In the genomic region with DNA sequence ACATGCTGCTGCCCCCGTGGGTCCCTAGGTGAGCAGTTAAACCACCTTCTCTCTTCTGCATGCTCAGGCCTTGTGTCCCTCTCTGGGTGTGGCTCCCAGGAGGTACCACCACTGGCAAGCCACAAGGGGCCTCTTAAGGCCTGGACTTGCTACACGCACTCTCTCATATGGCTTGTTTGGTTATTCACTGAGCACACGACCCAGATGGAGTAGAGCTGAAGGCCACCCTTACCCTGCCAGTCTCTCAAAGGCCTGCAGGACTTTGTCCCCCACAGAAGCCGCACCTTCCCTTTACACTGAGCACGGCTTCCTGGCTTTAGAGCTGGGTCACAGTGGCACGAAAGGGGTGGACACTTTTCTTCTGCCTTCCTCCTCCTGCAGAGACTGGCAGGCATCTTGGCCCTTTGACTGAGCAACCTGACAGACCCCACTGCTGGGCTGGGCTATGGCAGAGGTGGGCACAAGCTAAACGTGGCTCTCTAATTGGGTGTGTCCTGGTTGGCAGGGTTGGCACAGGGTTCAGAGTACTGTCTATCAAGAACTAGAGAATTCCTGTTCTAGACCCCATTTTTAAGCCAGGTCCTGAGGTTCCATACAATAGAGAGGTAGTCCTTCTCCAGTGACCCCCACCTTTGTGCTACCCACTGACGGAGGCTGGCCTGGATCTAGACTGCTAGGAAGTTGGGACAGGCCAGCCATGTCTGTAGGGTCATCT, we compare ENCODE assay signal across 11 mouse cellular contexts. TPM values are rescaled to one million over a fixed set of nuclear protein-coding genes. Genes with fewer than 3 reads are reported as not detected.
DNase-seq lines count a peak whose midpoint lies in the region; ATAC-seq and TF ChIP-seq lines count a peak whose summit lies in the region.
"Had no signal": no experiment of that assay in that cellular context is flagged by ENCODE, and none has a peak within 500 bp of the region (broad histone marks: within the 10 kb centered on the region; RNA-seq: fewer than 3 reads in every experiment).

No protein-coding gene starts in this region.

- H3K36me3 ChIP-seq in heart, embryonic 11.5 days (ENCODE audit: control insufficient read depth, insufficient read depth, low read length): no peaks in the 10 kb centered on the region
- H3K36me3 ChIP-seq in lung, postnatal 0 days (ENCODE audit: insufficient read depth, low read length): no peaks in the 10 kb centered on the region
- H3K36me3 ChIP-seq in stomach, embryonic 14.5 days (ENCODE audit: control insufficient read depth, insufficient read depth, low read length): no peaks in the 10 kb centered on the region
- H3K36me3 ChIP-seq in midbrain, embryonic 13.5 days: no peaks in the 10 kb centered on the region

- 71% methylated on average over 8 of the region's 8 CpGs for WGBS in heart, embryonic 11.5 days (ENCODE audit: insufficient replicate concordance)
- 62% methylated on average over 8 of the region's 8 CpGs for WGBS in lung, postnatal 0 days
- 73% methylated on average over 8 of the region's 8 CpGs for WGBS in stomach, embryonic 14.5 days
- 78% methylated on average over 8 of the region's 8 CpGs for WGBS in midbrain, embryonic 13.5 days

- no peak overlapping the region for H3K4me2 ChIP-seq in heart, embryonic 11.5 days
- peak overlapping the region; percentile 42 for H3K4me2 ChIP-seq in lung, postnatal 0 days (replicated peaks; ENCODE audit: low read depth, low read length)
- H3K4me2 ChIP-seq in stomach, embryonic 14.5 days (replicated peaks; ENCODE audit: low read depth, low read length): peak overlapping the region; percentile 22
- no peak overlapping the region for H3K4me2 ChIP-seq in midbrain, embryonic 13.5 days (replicated peaks)

- no peak for TF ChIP-seq EP300 in lung, postnatal 0 days (IDR thresholded peaks at IDR 0.05)

- H3K27me3 ChIP-seq in heart, embryonic 11.5 days (ENCODE audit: control insufficient read depth, insufficient read depth, low read length): peaks cover 11% of the 10 kb centered on the region; the same call in 1 of the 2 replicates
- H3K27me3 ChIP-seq in lung, postnatal 0 days (replicated peaks; ENCODE audit: insufficient read depth, low read length): no peaks in the 10 kb centered on the region
- H3K27me3 ChIP-seq in stomach, embryonic 14.5 days (ENCODE audit: control insufficient read depth, insufficient read depth, low read length): no peaks in the 10 kb centered on the region
- H3K27me3 ChIP-seq in midbrain, embryonic 13.5 days: peaks cover 13% of the 10 kb centered on the region; the same call in 1 of the 2 replicates

- peaks cover 43% of the 10 kb centered on the region for H3K4me1 ChIP-seq in heart, embryonic 11.5 days (ENCODE audit: control insufficient read depth, insufficient read depth, low read length)
- H3K4me1 ChIP-seq in lung, postnatal 0 days (ENCODE audit: insufficient read depth, low read depth, low read length): peaks cover 8% of the 10 kb centered on the region; the same call in 1 of the 2 replicates
- peaks cover 25% of the 10 kb centered on the region for H3K4me1 ChIP-seq in stomach, embryonic 14.5 days (ENCODE audit: control insufficient read depth, insufficient read depth, low read length)
- 0 out of 2 replicates have a peak, but pooled peaks cover 2% of the 10 kb centered on the region for H3K4me1 ChIP-seq in midbrain, embryonic 13.5 days (replicated peaks)

- H3K9ac ChIP-seq in heart, embryonic 11.5 days (ENCODE audit: low read depth, low read length): no peak overlapping the region
- H3K9ac ChIP-seq in lung, postnatal 0 days (replicated peaks; ENCODE audit: low read depth): no peak overlapping the region
- 0 out of 2 replicates have a peak overlapping the region, but pooled peaks have one; percentile 0 for H3K9ac ChIP-seq in stomach, embryonic 14.5 days (replicated peaks; ENCODE audit: low read depth, low read length)
- no peak overlapping the region for H3K9ac ChIP-seq in midbrain, embryonic 13.5 days (replicated peaks)

- H3K27ac ChIP-seq in heart, embryonic 11.5 days (ENCODE audit: low read depth, low read length): peak overlapping the region; percentile 2; the same call in 1 of the 2 replicates
- peak overlapping the region; percentile 38 for H3K27ac ChIP-seq in lung, postnatal 0 days (ENCODE audit: low read length)
- H3K27ac ChIP-seq in stomach, embryonic 14.5 days (ENCODE audit: low read length): peak overlapping the region; percentile 62
- H3K27ac ChIP-seq in midbrain, embryonic 13.5 days: no peak overlapping the region

- intact Hi-C loops in heart, postnatal 36 days (cut with DNase I): no loop called here

- H3K4me3 ChIP-seq in heart, embryonic 11.5 days (ENCODE audit: low read depth, low read length): no peak overlapping the region
- no peak overlapping the region for H3K4me3 ChIP-seq in lung, postnatal 0 days (ENCODE audit: low read depth, low read length)
- H3K4me3 ChIP-seq in stomach, embryonic 14.5 days (ENCODE audit: low read depth, low read length): no peak overlapping the region
- H3K4me3 ChIP-seq in midbrain, embryonic 13.5 days (replicated peaks): no peak overlapping the region
- H3K4me3 ChIP-seq: myocyte had no signal

- ATAC-seq in heart, embryonic 11.5 days (replicated peaks; ENCODE audit: insufficient number of reproducible peaks, low FRiP score, low TSS enrichment): no peak
- no peak for ATAC-seq in lung, postnatal 0 days
- ATAC-seq in stomach, embryonic 14.5 days (ENCODE audit: insufficient number of reproducible peaks, insufficient read depth, low FRiP score, low read depth): peak; percentile 31; the same call in 1 of the 2 replicates
- no peak for ATAC-seq in midbrain, embryonic 13.5 days

- DNase-seq in heart, postnatal 36 days: no peak
- no peak for DNase-seq in lung, postnatal 0 days (ENCODE audit: low spot score)
- no peak for DNase-seq in lung, postnatal 14 days
- peak; percentile 15 for DNase-seq in kidney, postnatal 14 days
- no peak for DNase-seq in cerebellum, adult 9-11 months
- DNase-seq: left cerebral cortex, postnatal 4 days; right cerebral cortex, postnatal 25 days had no signal

- no peak for TF ChIP-seq CTCF in lung, postnatal 0 days (IDR thresholded peaks at IDR 0.05)

- H3K9me3 ChIP-seq in heart, embryonic 11.5 days (replicated peaks; ENCODE audit: control insufficient read depth, low read length): no peaks in the 10 kb centered on the region
- H3K9me3 ChIP-seq in lung, postnatal 0 days (ENCODE audit: low read length): no peaks in the 10 kb centered on the region
- H3K9me3 ChIP-seq in stomach, embryonic 14.5 days (ENCODE audit: control insufficient read depth, low read depth, low read length): no peaks in the 10 kb centered on the region
- no peaks in the 10 kb centered on the region for H3K9me3 ChIP-seq in midbrain, embryonic 13.5 days

RNA-seq across cellular contexts. Expression of a gene that starts 2.8 kb away (rescaled TPM):
- polyA plus RNA-seq in heart, embryonic 11.5 days (2014; fragmentation: Nextera tagmentation; extraction: Ambion mirVana): 1.9 and 2.6 TPM in 2 replicates
- total RNA-seq in heart, postnatal 36 days (2021): 1 to 10 TPM; 3.6 to 3.9 TPM
- polyA plus RNA-seq in lung, postnatal 0 days (2015; fragmentation: Nextera tagmentation; extraction: Ambion mirVana): 12.7 and 15.9 TPM in 2 replicates
- polyA plus RNA-seq in stomach, embryonic 14.5 days (2014; fragmentation: Nextera tagmentation; extraction: Ambion mirVana): 10.9 and 13.5 TPM in 2 replicates
- polyA plus RNA-seq in midbrain, embryonic 13.5 days (2015; fragmentation: Nextera tagmentation; extraction: Ambion mirVana): 0.67 and 0.85 TPM in 2 replicates

RNA-seq across cellular contexts. Expression of a gene that starts 27.2 kb away (rescaled TPM):
- polyA plus RNA-seq in heart, embryonic 11.5 days (2014; fragmentation: Nextera tagmentation; extraction: Ambion mirVana): 60.6 and 61.9 TPM in 2 replicates
- 10 to 100 TPM; 29.2 to 31.2 TPM for total RNA-seq in heart, postnatal 36 days (2021)
- polyA plus RNA-seq in lung, postnatal 0 days (2015; fragmentation: Nextera tagmentation; extraction: Ambion mirVana): 29.1 and 33.6 TPM in 2 replicates
- 74.2 and 84.8 TPM in 2 replicates for polyA plus RNA-seq in stomach, embryonic 14.5 days (2014; fragmentation: Nextera tagmentation; extraction: Ambion mirVana)
- polyA plus RNA-seq in midbrain, embryonic 13.5 days (2015; fragmentation: Nextera tagmentation; extraction: Ambion mirVana): 49.9 and 53.7 TPM in 2 replicates

RNA-seq across cellular contexts. Expression of a gene that starts 35.9 kb away (rescaled TPM):
- polyA plus RNA-seq in heart, embryonic 11.5 days (2014; fragmentation: Nextera tagmentation; extraction: Ambion mirVana): 5.6 and 8.1 TPM in 2 replicates
- 10 to 100 TPM; 10.4 to 15.1 TPM for total RNA-seq in heart, postnatal 36 days (2021)
- 14.9 and 15.3 TPM in 2 replicates for polyA plus RNA-seq in lung, postnatal 0 days (2015; fragmentation: Nextera tagmentation; extraction: Ambion mirVana)
- polyA plus RNA-seq in stomach, embryonic 14.5 days (2014; fragmentation: Nextera tagmentation; extraction: Ambion mirVana): 2.7 and 2.9 TPM in 2 replicates
- polyA plus RNA-seq in midbrain, embryonic 13.5 days (2015; fragmentation: Nextera tagmentation; extraction: Ambion mirVana): 2.3 and 2.4 TPM in 2 replicates

Comparison
In these comparisons a context has a peak if more than half of its experiments do, and no peak if none do; other contexts are left out.
1. H3K4me2 ChIP-seq: peak in lung, postnatal 0 days (single experiment) and stomach, embryonic 14.5 days (single experiment); none in heart, embryonic 11.5 days (single experiment) and midbrain, embryonic 13.5 days (single experiment).